Mouse (Mus musculus): ENCODE measurements around the gene Hsd17b3. TPM values are rescaled to one million over a fixed set of nuclear protein-coding genes. Genes with fewer than 3 reads are reported as not detected.
A peak's percentile ranks its signal among the peaks of the same experiment; 100 is the strongest.

Gene Hsd17b3
- total RNA-seq (2021): not detected
- long read RNA-seq, experiment 1: 0 reads
- long read RNA-seq, experiment 2: 0 reads

GRCm38 (mm10) chr13:64089130-64089529 is at the start of gene Hsd17b3:
Hsd17b3 (minus strand) TSS chr13:64089230.
- no peak for DNase-seq
- intact Hi-C loops (cut with DNase I): no loop called here

- intact Hi-C loops (cut with DNase I): no loop called here
- DNase-seq: peak; percentile 38 to 48
Observed at GRCm38 (mm10) chr13:64129616-64130375, 40.8 kb upstream of the Hsd17b3 start.

DNA sequence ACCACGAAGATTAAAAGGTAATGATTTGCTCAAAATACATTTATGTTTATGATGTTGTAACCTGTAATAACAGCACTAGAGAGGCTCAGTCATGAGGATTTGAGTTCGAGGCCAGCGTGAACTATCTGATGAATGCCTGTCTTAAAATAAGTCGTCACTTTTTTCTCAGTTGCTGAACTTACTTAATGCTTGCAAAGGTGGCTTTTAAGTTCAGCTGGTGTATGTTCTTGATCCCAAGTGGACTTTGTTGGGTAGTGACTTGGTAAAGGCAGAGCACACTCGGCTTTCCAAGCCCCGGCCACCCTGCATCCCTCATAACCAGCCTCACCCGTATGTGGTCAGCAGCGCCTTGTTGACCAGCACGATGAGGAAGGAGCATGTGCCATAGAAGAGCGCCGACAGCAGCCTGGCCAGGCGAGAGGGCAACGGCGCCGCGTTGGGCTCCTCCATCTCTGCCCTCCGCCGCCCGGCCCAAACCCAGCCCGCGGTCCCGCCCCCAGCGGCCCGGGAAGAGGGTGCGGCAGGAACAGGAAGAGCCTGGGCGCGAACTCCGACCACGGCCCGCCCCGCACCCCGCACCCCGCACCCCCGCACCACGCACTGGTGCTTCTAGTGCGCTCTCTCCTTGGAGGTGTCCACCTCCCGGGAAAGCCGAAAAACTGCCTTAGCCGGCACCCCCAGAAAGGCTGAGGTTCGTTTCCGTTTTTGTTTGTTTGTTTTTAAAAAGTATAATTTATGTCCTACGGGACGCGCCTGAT is 40.0 kb upstream of the Hsd17b3 start, which contains the start of gene Slc35d2:
Slc35d2 (minus strand) TSS at position 511 of the 758 bp plus-strand sequence.
- intact Hi-C loops (cut with DNase I): no loop called here
- DNase-seq: peak; percentile 78 to 83

DNA sequence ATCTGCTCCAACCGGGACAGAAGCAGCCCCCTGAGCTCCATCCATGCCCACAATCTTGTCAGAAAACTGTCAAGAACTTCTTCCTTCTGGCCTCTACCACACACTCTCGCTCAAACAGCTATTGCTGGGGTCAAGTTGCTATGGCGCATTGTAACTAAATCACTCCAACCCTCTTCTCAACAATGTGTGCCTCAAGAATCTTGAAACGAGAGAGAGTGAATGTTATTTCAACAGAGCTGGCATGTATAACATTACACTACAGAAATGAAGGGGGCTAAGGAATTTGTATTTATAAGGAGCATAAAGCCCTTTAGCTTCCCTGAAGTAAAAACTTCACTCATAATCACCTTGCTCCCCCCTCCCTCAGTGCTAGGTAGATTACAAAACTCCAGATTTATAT is 37.3 kb upstream of the Hsd17b3 start:
- no peak for DNase-seq
- intact Hi-C loops (cut with DNase I): no loop called here

DNA sequence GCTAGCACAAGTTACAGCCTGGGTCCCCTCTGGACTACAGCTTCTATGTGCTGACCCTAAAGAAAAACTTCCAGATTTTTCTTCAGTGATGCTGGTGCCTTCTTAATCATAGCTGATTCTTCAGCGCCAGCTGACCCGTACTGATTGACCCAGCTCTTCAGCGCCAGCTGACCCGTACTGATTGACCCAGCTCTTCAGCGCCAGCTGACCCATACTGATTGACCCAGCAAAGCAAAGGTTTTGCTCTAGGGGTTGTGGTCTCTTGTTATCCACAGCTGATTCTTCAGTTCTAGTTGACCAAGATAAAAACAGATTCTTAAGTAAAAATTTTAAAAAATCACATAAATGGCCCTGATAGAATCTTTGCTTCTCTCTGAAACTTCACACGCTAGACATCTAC is 35.9 kb upstream of the Hsd17b3 start:
- DNase-seq: no peak
- intact Hi-C loops (cut with DNase I): no loop called here

DNA sequence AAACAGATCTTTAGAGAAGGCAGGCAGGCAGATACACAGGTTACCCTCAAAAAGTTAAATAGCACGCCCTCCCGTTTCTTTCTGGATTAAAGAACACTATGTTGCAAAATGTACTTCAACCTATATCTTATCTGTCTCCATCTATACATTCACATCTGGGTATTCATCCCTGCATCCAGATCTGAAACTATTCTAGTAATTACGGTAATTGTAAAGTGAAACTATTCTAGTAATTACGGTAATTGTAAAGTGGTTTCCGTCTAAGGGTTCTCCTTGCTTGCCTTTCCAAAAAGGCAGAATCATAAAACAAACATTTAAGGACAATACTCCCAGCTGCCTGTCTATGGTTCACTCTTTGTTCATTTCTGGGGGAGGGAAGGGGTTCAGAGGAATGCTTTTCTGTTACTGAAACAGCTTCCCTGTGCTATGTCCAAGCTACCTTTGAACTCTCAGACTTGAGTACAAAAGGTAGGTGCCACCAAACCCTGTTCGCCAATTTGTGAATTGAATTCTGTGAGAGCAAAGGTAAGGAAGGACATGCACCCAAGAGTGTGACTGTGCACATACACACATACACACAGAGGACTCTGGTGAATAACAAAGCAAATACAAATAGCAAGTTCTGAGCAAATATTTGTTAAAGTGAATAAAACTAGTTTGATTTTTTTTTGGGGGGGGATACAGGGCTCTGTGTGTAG is 34.6 kb upstream of the Hsd17b3 start:
- intact Hi-C loops (cut with DNase I): no loop called here
- DNase-seq: no peak

DNA sequence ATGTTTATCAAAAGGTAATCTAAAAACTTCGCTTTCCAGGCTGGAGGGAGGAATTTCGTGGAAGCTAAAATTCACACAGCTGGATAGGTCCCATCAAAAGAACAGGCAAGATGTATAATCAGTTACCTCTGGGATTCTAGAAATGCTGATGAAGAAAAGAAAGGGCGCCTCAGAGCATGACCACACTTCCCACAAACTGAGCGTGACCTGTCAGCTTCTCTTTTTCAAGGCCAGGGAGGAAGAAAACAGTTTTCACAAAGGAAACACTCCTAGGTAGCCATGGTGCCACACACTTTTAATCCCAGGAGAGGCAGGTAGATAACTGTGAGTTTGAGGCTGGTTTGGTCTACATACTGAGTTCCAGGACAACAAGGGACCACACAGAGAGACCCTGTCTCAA is 31.7 kb upstream of the Hsd17b3 start:
- no peak for DNase-seq
- intact Hi-C loops (cut with DNase I): no loop called here

GRCm38 (mm10) chr13:64117442-64117841 is 28.4 kb upstream of the Hsd17b3 start:
- intact Hi-C loops (cut with DNase I): no loop called here

DNA sequence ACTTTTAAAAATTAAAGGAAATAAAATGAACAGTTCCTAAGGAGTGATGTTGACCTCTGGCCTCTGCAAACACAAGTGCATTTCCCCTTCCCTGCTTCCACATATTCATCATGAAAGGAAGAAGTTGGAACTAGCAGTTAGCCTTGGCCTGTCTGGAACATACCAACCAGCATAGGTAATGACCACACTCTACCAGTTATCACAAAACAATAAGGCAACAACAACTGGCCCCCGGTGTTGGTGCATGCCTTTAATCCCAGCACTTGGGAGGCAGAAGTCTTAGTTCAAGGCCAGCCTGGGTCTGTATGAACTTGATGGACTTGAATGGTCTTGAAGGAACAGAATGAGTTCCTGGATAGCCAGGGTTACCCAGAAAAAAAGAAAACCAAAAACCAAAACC is 21.4 kb upstream of the Hsd17b3 start:
- no peak for DNase-seq
- intact Hi-C loops (cut with DNase I): no loop called here

More at GRCm38 (mm10) chr13:64117442-64117841, 28.4 kb upstream of the Hsd17b3 start:
- no peak for DNase-seq

DNA sequence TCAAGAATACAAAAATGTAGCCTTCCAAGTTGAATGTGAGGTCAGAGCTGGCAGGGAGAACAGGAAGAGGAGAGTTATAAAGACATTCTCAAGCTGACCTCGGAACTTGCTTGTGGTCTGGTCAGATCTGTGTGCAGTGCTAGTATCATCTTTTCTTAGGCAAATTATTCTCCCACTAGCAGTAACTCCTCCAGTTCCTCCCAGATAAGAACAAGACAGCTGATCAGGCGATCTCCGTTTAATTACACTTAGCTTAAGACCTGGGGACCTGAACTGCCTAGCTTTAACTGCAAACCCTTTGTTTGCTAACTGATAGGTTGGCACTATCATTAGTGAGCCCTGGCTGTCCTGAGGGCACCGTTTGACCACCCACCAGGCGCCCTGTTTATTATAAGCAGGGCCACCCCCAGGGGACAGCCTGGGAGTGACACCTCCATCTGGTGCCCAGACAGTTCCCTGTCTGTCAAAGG is 19.4 kb upstream of the Hsd17b3 start:
- peak in 1 of 2 experiments; percentile 30 for DNase-seq
- intact Hi-C loops (cut with DNase I): no loop called here

- intact Hi-C loops (cut with DNase I): no loop called here
- no peak for DNase-seq
Observed at GRCm38 (mm10) chr13:64107535-64107934, 18.5 kb upstream of the Hsd17b3 start.

GRCm38 (mm10) chr13:64107105-64107504 is 18.1 kb upstream of the Hsd17b3 start:
- intact Hi-C loops (cut with DNase I): no loop called here
- no peak for DNase-seq

GRCm38 (mm10) chr13:64105690-64106089 is 16.7 kb upstream of the Hsd17b3 start:
- intact Hi-C loops (cut with DNase I): no loop called here
- no peak for DNase-seq

DNA sequence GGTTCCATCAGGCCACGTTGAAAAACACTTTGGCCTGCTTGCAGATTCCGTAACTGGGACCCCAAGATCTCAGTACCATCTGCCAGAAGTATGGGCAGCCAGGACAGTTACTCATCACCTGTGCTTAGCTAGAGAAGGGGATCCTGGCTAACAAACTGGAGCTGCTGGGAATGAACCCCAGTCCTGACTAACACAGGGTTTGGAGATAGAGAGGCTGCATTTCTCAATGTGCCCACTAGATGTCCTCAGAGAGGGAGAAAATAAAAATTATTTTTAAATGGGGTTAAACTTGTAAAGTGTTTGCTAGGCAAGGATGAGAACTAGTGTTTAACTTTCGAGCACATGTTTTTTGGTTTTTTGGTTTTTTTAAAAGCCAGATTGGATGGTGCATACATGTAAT is 11.2 kb upstream of the Hsd17b3 start:
- intact Hi-C loops (cut with DNase I): loop anchor here (2.0 to 5.0 kb wide), 2 partner anchors 107 to 207 kb away; no protein-coding TSS in a partner anchor
- DNase-seq: peak; percentile 12 to 57

GRCm38 (mm10) chr13:64098992-64099391 is 10.0 kb upstream of the Hsd17b3 start:
- peak; percentile 15 to 45 for DNase-seq
- intact Hi-C loops (cut with DNase I): no loop called here

DNA sequence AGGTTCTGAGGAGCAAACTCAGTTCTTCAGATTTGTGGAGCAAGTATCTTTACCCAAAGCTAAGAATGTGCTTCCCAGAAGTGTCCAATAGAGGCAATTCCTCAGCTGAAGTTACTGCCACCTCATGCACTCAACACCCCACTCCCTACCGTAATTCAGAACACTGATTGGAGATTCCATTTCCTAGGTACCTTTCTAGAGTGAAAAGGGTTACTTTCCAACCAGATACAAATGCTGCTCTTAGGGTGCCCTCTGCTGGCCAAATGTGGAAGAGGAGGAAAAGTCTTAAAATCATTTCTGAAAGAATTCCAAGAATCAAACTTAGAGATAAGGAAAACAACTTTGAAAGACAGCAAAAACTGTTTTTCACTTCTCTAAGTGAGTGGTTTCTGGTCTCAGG is 4.3 kb upstream of the Hsd17b3 start:
- intact Hi-C loops (cut with DNase I): loop anchor here (2.0 kb wide), 1 partner anchor 43 kb away; no protein-coding TSS in a partner anchor
- DNase-seq: peak; percentile 63 to 79

GRCm38 (mm10) chr13:64092752-64093151 is 3.7 kb upstream of the Hsd17b3 start:
- DNase-seq: no peak
- intact Hi-C loops (cut with DNase I): loop anchor here (2.0 kb wide), 1 partner anchor 42 kb away; no protein-coding TSS in a partner anchor

DNA sequence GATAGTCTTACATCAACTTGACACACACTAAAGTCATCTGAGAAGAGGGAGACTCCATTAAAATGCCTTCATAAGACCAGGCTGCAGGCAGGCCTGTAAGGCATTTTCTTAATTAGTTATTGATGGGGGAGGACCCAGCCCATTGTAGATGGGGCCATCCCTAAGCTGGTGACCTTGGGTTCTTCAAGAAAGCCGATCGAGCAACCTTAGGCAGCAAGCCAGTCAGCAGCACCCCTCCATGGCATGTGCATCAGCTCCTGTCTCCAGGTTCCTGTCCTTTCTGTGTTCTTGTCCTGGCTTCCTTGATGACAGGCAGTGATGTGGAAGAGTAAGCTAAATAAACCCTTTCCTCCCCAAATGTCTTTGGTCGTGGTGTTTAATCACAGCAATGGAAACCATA is 3.1 kb upstream of the Hsd17b3 start:
- intact Hi-C loops (cut with DNase I): loop anchor here (2.0 kb wide), 1 partner anchor 41 kb away; no protein-coding TSS in a partner anchor
- DNase-seq: no peak

DNA sequence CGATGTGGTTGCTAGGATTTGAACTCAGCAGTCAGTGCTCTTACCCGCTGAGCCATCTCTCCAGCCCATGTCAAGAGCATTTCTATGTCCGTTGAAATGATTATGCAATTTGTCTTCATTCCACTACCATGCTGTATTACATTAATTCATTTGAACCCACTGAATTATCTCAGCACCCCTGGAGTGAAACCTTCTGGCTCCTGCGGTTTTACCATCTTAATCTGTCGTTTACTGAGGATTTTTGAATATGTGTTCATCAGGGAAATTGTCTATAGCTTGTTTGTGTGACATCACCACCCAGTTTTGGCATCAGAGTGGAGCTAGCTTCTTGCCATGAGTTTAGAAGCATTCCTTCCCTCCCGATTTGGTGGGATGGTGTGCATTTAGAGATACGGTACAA is 2.0 kb upstream of the Hsd17b3 start:
- DNase-seq: no peak
- intact Hi-C loops (cut with DNase I): no loop called here

GRCm38 (mm10) chr13:64090278-64090677 is 1.2 kb upstream of the Hsd17b3 start:
- no peak for DNase-seq
- intact Hi-C loops (cut with DNase I): no loop called here

- intact Hi-C loops (cut with DNase I): no loop called here
Observed at GRCm38 (mm10) chr13:64088057-64088456, 973 bp downstream of the Hsd17b3 start.

More at GRCm38 (mm10) chr13:64088057-64088456, 973 bp downstream of the Hsd17b3 start:
- DNase-seq: no peak

Measured in heart, postnatal 14 days (tissue).